Mouse (Mus musculus): ENCODE results near the gene Celf5.

The Celf5 gene

DNA sequence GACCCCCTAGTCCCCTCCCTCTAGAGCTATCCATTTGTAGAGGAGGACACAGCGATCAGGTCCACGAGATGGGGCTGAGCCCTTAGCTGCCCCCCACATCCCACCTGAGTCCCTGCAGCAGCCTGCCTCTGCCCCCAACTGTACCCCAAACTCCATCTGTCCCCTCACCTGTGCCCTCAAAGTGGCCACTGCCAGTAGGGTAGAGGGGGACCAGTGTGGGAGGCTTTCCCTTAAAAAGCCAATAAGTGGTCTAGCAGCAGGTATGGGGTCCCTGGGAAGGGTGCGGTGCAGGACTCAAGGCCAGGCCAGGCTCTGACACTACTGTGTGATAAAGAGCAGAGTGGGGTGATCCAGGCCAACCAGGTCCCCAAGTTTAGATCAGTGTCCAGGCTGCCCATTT, 55.2 kb downstream of the Celf5 start:
- DNase-seq (ENCODE audit: low read depth, low spot score) = no peak

- DNase-seq (ENCODE audit: low read depth, low spot score) = no peak
These were observed 55.6 kb downstream of the Celf5 start for GRCm38 (mm10) chr10:81426897-81427296.

DNA sequence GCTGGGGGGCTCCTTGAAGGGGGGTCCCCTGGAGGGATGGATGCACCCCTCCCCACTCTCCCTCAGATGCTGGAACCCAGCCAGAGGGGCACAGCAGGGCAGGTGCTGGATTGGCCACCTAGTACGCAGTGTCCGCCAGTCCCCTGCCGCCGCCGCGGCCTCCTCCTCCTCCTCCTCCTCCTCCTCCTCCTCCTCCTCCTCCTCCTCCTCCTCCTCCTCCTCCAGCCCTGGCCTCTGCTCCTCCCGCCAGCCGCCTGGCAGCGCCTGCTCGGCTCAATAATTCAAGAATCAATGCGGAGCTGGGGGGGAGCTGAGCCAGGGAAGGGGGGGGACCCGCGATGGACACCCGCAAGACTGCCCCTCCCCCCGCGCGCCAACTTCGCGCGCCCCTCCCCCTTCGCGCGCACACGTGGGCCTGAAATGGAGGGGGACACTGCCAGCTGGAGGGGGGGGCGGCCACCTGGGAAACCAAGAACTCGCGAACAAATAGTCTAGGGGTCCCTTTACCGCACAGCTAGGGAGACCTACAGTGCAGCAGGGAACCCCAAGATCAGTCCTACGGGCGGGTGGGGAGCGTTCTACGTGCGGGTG, 56.3 kb downstream of the Celf5 start:
- no peak for DNase-seq (ENCODE audit: low read depth, low spot score)

- DNase-seq (ENCODE audit: low read depth, low spot score) = no peak
These were observed 57.2 kb downstream of the Celf5 start for GRCm38 (mm10) chr10:81425236-81425850.

GRCm38 (mm10) chr10:81424246-81425051, 58.1 kb downstream of the Celf5 start:
- no peak for DNase-seq (ENCODE audit: low read depth, low spot score)

GRCm38 (mm10) chr10:81423476-81424245, 58.8 kb downstream of the Celf5 start:
- no peak for DNase-seq (ENCODE audit: low read depth, low spot score)

DNA sequence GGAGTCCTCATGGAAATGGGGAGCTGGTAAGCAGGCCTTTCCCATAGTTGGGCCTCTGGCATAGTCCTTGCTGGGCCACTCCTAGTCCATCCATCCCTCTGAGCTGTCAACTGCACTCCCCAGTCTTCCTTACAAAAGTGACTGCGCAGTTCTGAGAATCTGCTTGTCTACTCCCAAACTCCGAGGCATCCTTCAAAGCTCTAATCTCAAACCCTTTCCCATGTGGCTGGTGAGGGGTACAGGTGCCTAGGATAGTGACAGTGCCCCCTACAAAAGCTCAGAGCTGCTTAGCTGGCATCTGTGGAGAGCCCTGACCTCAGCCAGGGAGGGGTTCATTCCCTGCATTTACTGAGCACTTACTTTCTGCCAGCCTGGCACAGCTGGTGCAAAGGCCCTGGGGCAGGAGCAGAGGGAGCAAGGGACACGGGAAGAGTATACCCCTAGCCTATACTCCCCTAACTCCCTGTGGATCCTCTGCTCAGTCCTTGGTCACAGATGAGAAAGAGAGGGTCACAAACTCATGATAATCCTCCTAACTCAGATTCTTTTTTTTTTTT, 59.8 kb downstream of the Celf5 start:
- no peak for DNase-seq (ENCODE audit: low read depth, low spot score)

GRCm38 (mm10) chr10:81422191-81422590, 60.3 kb downstream of the Celf5 start:
- no peak for DNase-seq (ENCODE audit: low read depth, low spot score)

GRCm38 (mm10) chr10:81421797-81422100, 60.8 kb downstream of the Celf5 start:
- no peak for DNase-seq (ENCODE audit: low read depth, low spot score)

DNA sequence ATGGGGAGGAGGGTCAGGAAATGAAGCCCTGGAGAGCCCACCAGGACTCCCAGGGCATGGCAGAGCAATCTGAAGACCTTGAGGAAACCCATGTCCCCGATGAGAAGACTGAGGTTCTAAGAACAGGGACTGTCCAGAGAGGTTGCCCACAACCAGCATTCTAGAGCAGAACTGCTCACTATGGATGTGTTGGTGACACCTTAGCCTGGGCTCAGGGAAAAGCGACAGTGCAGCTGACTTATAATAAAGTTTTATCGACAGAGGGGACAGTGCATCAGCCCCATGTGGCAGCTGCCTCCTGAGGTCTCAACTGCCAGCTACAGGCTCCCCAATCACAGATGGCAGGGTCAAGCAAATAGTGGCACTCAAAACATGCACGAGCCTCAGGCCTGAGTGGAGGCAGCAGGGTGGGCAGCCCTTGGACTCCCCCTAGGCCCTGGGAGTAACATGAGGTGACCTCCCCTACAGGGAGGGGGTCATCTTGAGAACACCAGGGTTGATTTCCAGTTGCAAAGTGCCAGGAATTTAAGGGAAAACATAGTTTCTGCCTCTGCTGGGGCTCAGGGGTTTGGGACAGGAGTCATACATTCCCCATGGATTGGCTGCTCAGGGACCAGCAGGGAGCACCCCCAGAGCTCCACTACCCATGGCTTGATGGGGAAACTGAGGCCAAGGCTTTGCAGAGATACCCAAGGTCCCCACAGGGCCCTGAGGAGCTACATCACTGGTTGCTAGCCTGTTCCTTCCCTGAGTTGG, 61.3 kb downstream of the Celf5 start:
- DNase-seq (ENCODE audit: low read depth, low spot score) = no peak

- DNase-seq (ENCODE audit: low read depth, low spot score) = no peak
These were observed 62.2 kb downstream of the Celf5 start for GRCm38 (mm10) chr10:81420191-81420767.

DNA sequence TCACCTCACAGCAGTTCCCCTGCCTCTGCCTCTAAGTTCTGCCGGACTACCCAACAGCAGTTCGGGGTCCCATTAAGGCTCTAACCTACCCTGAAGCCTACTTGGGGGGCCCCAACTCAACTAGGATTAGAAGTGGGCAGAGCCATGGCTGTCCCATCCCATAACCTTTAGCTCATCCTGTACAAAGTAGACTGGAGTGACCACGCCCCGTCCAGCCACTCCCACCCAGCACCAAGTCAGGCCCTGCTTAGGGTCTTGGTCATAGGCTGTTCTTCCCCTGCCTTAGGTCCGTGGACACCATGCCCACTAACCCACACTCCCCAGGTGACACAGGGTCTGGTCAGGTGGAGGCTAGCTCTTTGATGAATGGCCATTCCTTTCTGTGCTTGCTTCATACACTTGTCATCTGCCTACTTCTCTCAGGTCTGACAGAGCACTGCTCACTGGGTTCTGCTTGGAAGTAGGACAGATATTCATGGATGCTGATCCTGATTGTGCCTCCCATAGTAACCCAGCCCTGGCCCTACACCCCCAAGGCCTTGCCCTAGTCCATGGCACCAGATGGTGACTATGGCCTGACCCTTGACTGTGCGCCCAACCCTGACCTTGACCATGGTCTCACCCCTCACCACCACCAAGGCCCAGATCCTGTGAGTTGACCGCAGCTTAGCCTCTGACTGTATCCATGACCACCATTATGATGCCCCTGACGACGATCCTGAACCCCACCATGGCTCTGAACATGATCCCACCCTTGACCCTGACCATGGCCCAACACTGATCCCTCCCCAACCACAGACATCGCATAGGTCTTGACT, 63.2 kb downstream of the Celf5 start:
- no peak for DNase-seq (ENCODE audit: low read depth, low spot score)

- no peak for DNase-seq (ENCODE audit: low read depth, low spot score)
These were observed 64.1 kb downstream of the Celf5 start for GRCm38 (mm10) chr10:81418216-81419070.

- DNase-seq (ENCODE audit: low read depth, low spot score) = no peak
These were observed 65.0 kb downstream of the Celf5 start for GRCm38 (mm10) chr10:81417227-81418215.

- peak; percentile 75 for DNase-seq (ENCODE audit: low read depth, low spot score)
These were observed 65.8 kb downstream of the Celf5 start for GRCm38 (mm10) chr10:81416581-81417226.

DNA sequence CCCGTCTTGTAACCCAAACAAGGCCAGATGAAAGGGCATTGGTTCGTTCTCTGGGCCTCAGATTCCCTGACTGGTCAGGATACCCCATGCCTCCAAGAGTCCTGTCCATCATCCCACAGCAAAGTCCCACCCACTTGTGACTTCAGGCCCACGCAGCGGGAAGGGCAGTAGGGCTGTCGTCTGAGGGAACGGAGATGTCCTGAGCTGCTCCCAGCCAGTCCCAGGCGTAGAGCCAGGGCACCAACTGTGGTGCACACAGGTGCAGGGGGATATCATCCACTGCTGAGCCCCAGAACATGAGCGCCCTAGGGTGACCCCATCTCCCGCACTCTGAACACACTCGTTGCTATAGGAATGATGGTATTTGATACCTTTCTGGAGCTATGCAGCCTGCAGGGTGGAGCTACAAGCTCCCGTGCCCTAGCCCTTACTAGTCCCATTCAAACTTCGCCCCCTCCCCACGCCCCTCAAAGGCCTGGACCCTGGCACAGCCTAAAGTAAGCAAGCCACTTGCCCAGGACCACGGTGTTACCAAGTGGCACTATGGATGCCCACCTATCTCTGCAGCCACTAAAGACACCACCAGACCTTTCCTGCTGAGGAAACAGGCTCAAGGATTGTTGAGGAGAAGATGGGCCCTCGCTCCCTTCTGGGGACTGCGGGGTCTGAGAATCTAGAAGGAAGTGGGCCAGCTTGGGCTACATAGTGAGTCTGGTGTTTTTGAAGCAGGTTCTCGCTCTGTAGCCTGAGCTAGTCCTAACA, 66.8 kb downstream of the Celf5 start:
- no peak for DNase-seq (ENCODE audit: low read depth, low spot score)

- no peak for DNase-seq (ENCODE audit: low read depth, low spot score)
These were observed 67.4 kb downstream of the Celf5 start for GRCm38 (mm10) chr10:81415146-81415545.

Measured in forelimb bud, embryonic 11.5 days (tissue).